Mouse (Mus musculus) liver, embryonic 15.5 days (tissue): ENCODE measurements around the gene Wdr83os. TPM values are rescaled to one million over a fixed set of nuclear protein-coding genes. Genes with fewer than 3 reads are reported as not detected.
"Not testable (repeated sequence)": the region's sequence is repeated elsewhere in the genome, so short reads cannot be mapped to it uniquely, and the experiment has no call there.

Experiments
- ATAC-seq: fragments of 200-750 bp; cut with Nextera tagmentation; 2 replicates; pipeline ENCODE4 v1.8.0; 2017; ENCODE audit warnings: moderate number of reproducible peaks, mild to moderate bottlenecking, moderate library complexity; ENCODE audit not compliant: insufficient read depth
- H3K27ac ChIP-seq: fragments of 300-500 bp; sonication (generic); replicated peaks from 2 replicates; pipeline ENCODE4 v1.5.1; 2015; ENCODE audit warnings: mild to moderate bottlenecking, inconsistent platforms
- H3K27me3 ChIP-seq: fragments of 300-500 bp; sonication (generic); 2 replicates; pipeline ENCODE4 v1.6.1; 2015; ENCODE audit warnings: mild to moderate bottlenecking, inconsistent platforms
- H3K36me3 ChIP-seq: fragments of 300-500 bp; sonication (generic); replicated peaks from 2 replicates; pipeline ENCODE4 v1.6.1; 2015; ENCODE audit warnings: moderate library complexity, mild to moderate bottlenecking, inconsistent platforms
- H3K4me1 ChIP-seq: fragments of 300-500 bp; sonication (generic); replicated peaks from 2 replicates; pipeline ENCODE4 v1.6.1; 2015; ENCODE audit warnings: inconsistent platforms
- H3K4me2 ChIP-seq: fragments of 300-500 bp; sonication (generic); 2 replicates; pipeline ENCODE4 v1.6.1; 2015; ENCODE audit warnings: moderate library complexity, mild to moderate bottlenecking, inconsistent platforms
- H3K4me3 ChIP-seq: fragments of 300-500 bp; sonication (generic); replicated peaks from 2 replicates; pipeline ENCODE4 v1.5.1; 2015; ENCODE audit warnings: mild to moderate bottlenecking, inconsistent platforms
- H3K9ac ChIP-seq: fragments of 300-500 bp; sonication (generic); 2 replicates; pipeline ENCODE4 v1.6.1; 2015; ENCODE audit warnings: moderate library complexity, mild to moderate bottlenecking, inconsistent platforms
- H3K9me3 ChIP-seq: fragments of 300-500 bp; sonication (generic); replicated peaks from 2 replicates; pipeline ENCODE4 v1.6.1; 2016; ENCODE audit warnings: inconsistent platforms
- WGBS: fragments of 180-500 bp; shearing (Covaris S2); methylation state at CpG from one replicate; pipeline ENCODE4 v1.1.7; 2015; ENCODE audit warnings: mixed read lengths; ENCODE audit not compliant: insufficient replicate concordance; 5-methylcytosine and 5-hydroxymethylcytosine counted together
- polyA plus RNA-seq: library from polyadenylated mRNA; unstranded; fragments of >200 nt; fragmentation: Nextera tagmentation; extraction: Ambion mirVana; gene quantifications from 2 replicates; pipeline ENCODE4 v1.2.1, GENCODE M21; 2015

Wdr83os gene
- polyA plus RNA-seq, 1 experiment from 2014 or later: 58.5 TPM

GRCm38 (mm10) chr8:85073041-85073612, 7.4 kb upstream of the Wdr83os start:
- peaks cover 47% of the 10 kb centered on the region for H3K36me3 ChIP-seq
- H3K27ac ChIP-seq: no peak overlapping the region
- H3K27me3 ChIP-seq: no peaks in the 10 kb centered on the region
- no peaks in the 10 kb centered on the region for H3K9me3 ChIP-seq
- H3K4me1 ChIP-seq: peaks cover 74% of the 10 kb centered on the region
- H3K9ac ChIP-seq: no peak overlapping the region
- no peak overlapping the region for H3K4me3 ChIP-seq
- WGBS: 84% methylated on average over 15 of the region's 15 CpGs
- peak overlapping the region; percentile 82 for H3K4me2 ChIP-seq
- ATAC-seq: no peak

GRCm38 (mm10) chr8:85074167-85074566, 6.4 kb upstream of the Wdr83os start:
- no peak overlapping the region for H3K4me3 ChIP-seq
- H3K27me3 ChIP-seq: no peaks in the 10 kb centered on the region
- no peaks in the 10 kb centered on the region for H3K9me3 ChIP-seq
- no peak overlapping the region for H3K4me2 ChIP-seq
- no peak for ATAC-seq
- 0 out of 2 replicates have a peak overlapping the region, but pooled peaks have one; percentile 73 for H3K27ac ChIP-seq
- 79% methylated on average over 10 of the region's 10 CpGs for WGBS
- H3K4me1 ChIP-seq: peaks cover 83% of the 10 kb centered on the region
- peaks cover 55% of the 10 kb centered on the region for H3K36me3 ChIP-seq
- H3K9ac ChIP-seq: no peak overlapping the region

GRCm38 (mm10) chr8:85074617-85075016, 5.9 kb upstream of the Wdr83os start:
- Histone ChIP-seq H3K27ac (peak overlapping the region; percentile 73; the same call in 1 of the 2 replicates), H3K9ac (no peak overlapping the region), H3K4me2 (no peak overlapping the region), H3K4me1 (peaks cover 85% of the 10 kb centered on the region), H3K9me3 (no peaks in the 10 kb centered on the region), H3K36me3 (peaks cover 55% of the 10 kb centered on the region), H3K27me3 (no peaks in the 10 kb centered on the region), H3K4me3 (no peak overlapping the region)
- 79% methylated on average over 10 of the region's 10 CpGs for WGBS
- no peak for ATAC-seq

GRCm38 (mm10) chr8:85076001-85076400, 4.5 kb upstream of the Wdr83os start:
- Histone ChIP-seq H3K4me3 (no peak overlapping the region; the same call in 1 of the 2 replicates), H3K36me3 (peaks cover 55% of the 10 kb centered on the region), H3K27ac (peak overlapping the region; percentile 73), H3K4me1 (peaks cover 83% of the 10 kb centered on the region), H3K9ac (peak overlapping the region; percentile 45; the same call in 1 of the 2 replicates), H3K4me2 (peak overlapping the region; percentile 50), H3K27me3 (no peaks in the 10 kb centered on the region), H3K9me3 (no peaks in the 10 kb centered on the region)
- peak; percentile 58 for ATAC-seq
- 49% methylated on average over 9 of the region's 9 CpGs for WGBS

GRCm38 (mm10) chr8:85076993-85077392, 3.5 kb upstream of the Wdr83os start:
- 0 out of 2 replicates have a peak overlapping the region, but pooled peaks have one; percentile 50 for H3K4me2 ChIP-seq
- peak overlapping the region; percentile 73 for H3K27ac ChIP-seq
- H3K9me3 ChIP-seq: no peaks in the 10 kb centered on the region
- peaks cover 55% of the 10 kb centered on the region for H3K36me3 ChIP-seq
- H3K9ac ChIP-seq: peak overlapping the region; percentile 21; the same call in 1 of the 2 replicates
- WGBS: 0% methylated on average over 2 of the region's 2 CpGs
- no peaks in the 10 kb centered on the region for H3K27me3 ChIP-seq
- peak; percentile 26; the same call in 1 of the 2 replicates for ATAC-seq
- no peak overlapping the region for H3K4me3 ChIP-seq
- H3K4me1 ChIP-seq: peaks cover 89% of the 10 kb centered on the region

DNA sequence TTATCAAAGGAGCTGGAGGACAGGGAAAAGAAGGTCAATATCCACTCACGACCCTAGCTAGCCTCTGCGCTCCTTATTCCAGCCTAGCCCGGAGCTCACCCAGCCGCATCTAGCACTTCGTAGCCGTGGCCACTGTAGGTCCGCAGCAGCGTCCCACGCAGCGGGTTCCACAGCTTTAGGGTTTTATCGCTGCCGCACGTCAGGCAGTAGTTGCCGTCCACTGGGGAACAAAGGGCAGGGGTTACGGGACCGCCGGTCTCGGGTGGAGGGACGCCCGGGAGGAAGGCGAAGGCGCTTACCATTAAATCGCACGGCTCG, 367 bp upstream of the Wdr83os start:
- Histone ChIP-seq H3K27me3 (no peaks in the 10 kb centered on the region), H3K4me2 (peak overlapping the region; percentile 97), H3K4me1 (peaks cover 88% of the 10 kb centered on the region), H3K9ac (peak overlapping the region; percentile 90), H3K36me3 (peaks cover 35% of the 10 kb centered on the region), H3K27ac (peak overlapping the region; percentile 85), H3K9me3 (no peaks in the 10 kb centered on the region), H3K4me3 (peak overlapping the region; percentile 88)
- 0% methylated on average over 25 of the region's 25 CpGs for WGBS
- ATAC-seq: no peak

GRCm38 (mm10) chr8:85081216-85081555, 646 bp downstream of the Wdr83os start, which contains the start of gene Wdr83:
Gene Wdr83, minus strand, starts transcription at chr8:85081306.
- peak within 1 kb of the TSS; percentile 97 for H3K4me2 ChIP-seq
- H3K9me3 ChIP-seq: no peaks in the 10 kb centered on the region
- peaks cover 84% of the 10 kb centered on the region for H3K4me1 ChIP-seq
- peak within 1 kb of the TSS; percentile 88 for H3K4me3 ChIP-seq
- H3K36me3 ChIP-seq: peaks cover 33% of the 10 kb centered on the region
- H3K9ac ChIP-seq: peak within 1 kb of the TSS; percentile 90
- peak within 1 kb of the TSS; percentile 85 for H3K27ac ChIP-seq
- WGBS: 1% methylated on average over 9 of the region's 9 CpGs
- ATAC-seq: peak; percentile 60
- no peaks in the 10 kb centered on the region for H3K27me3 ChIP-seq

- H3K4me1 ChIP-seq: peaks cover 74% of the 10 kb centered on the region
- ATAC-seq, H3K9me3 ChIP-seq, H3K9ac ChIP-seq, H3K4me3 ChIP-seq, H3K27me3 ChIP-seq: not testable (repeated sequence)
- peak overlapping the region; percentile 97 for H3K4me2 ChIP-seq
- peak overlapping the region; percentile 85 for H3K27ac ChIP-seq
- 36% methylated on average over 4 of the region's 4 CpGs for WGBS
- H3K36me3 ChIP-seq: peaks cover 35% of the 10 kb centered on the region
Observed at GRCm38 (mm10) chr8:85082169-85082568, 1.6 kb downstream of the Wdr83os start.

DNA sequence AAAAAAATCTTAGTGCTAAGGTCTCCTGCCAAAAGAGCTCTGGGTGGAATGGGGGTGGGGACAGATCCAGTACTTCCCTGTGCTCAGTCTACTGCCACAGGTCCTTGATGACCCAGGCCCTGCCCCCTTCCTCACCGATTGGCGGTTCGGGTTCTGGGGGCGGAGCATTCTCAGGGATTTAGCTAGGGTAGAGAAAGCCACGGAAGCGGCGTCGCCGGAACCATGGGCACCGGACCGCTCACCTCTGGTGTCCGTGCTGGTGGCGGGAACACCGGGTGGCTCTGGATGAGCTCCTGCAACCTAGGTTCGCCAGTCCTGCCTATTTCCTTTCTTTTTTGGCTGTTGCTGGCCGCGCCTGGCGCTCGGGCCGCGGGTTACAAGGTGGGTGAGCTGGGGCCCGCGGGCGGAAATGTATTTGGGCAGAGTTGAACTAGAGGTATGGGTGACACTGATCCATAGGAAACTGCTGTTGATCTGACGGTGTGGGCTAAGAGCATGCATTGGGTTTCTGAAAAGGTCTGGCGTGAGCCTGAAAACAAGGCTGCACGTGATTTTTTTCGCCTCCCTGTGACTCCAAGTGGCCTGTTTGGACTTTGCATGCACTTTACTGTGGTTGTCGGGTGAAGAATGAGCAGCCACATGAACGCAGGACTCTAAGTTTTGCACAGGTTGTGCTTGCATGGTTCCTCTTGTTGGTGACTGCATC, 2.7 kb downstream of the Wdr83os start, which contains the start of gene Man2b1:
Gene Man2b1 (plus strand): TSS at position 163 of the 706 bp plus-strand sequence.
- Histone ChIP-seq H3K27ac (peak within 1 kb of the TSS; percentile 85), H3K4me1 (peaks cover 66% of the 10 kb centered on the region), H3K9ac (peak within 1 kb of the TSS; percentile 65), H3K9me3 (no peaks in the 10 kb centered on the region), H3K4me2 (peak within 1 kb of the TSS; percentile 97), H3K36me3 (peaks cover 36% of the 10 kb centered on the region), H3K27me3 (no peaks in the 10 kb centered on the region), H3K4me3 (peak within 1 kb of the TSS; percentile 73)
- peak; percentile 82 for ATAC-seq
- under 1% methylated on average over 30 of the region's 30 CpGs for WGBS

- Histone ChIP-seq H3K36me3 (peaks cover 41% of the 10 kb centered on the region), H3K4me3 (peak overlapping the region; percentile 73), H3K9ac (no peak overlapping the region), H3K4me1 (peaks cover 53% of the 10 kb centered on the region), H3K4me2 (peak overlapping the region; percentile 97), H3K27me3 (no peaks in the 10 kb centered on the region), H3K9me3 (no peaks in the 10 kb centered on the region), H3K27ac (no peak overlapping the region; the same call in 1 of the 2 replicates)
- WGBS: 35% methylated on average over 8 of the region's 8 CpGs
- ATAC-seq: no peak
Observed at GRCm38 (mm10) chr8:85084633-85085032, 4.1 kb downstream of the Wdr83os start.

DNA sequence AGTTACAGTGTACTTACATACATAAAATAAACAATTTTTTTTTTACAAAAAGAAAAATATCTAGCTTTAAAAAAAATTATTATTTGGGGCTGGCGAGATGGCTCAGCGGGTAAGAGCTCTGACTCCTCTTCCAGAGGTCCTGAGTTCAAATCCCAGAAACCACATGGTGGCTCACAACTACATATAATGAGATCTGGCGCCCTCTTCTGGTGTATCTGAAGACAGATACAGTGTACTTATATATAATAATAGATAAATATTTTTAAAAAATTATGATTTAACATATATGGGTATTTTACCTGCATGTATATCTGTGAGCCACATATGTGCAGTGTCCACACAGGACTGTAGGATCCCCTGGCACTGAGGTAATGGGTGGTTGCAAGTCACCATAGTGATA, 5.7 kb downstream of the Wdr83os start:
- Histone ChIP-seq H3K27ac (no peak overlapping the region), H3K4me1 (peaks cover 43% of the 10 kb centered on the region), H3K27me3 (no peaks in the 10 kb centered on the region), H3K36me3 (peaks cover 48% of the 10 kb centered on the region), H3K9ac (no peak overlapping the region), H3K4me2 (no peak overlapping the region), H3K9me3 (no peaks in the 10 kb centered on the region), H3K4me3 (no peak overlapping the region)
- 62% methylated on average over 3 of the region's 3 CpGs for WGBS
- ATAC-seq: no peak
